Mouse (Mus musculus): ENCODE results near the gene Cdc14a.

DNA sequence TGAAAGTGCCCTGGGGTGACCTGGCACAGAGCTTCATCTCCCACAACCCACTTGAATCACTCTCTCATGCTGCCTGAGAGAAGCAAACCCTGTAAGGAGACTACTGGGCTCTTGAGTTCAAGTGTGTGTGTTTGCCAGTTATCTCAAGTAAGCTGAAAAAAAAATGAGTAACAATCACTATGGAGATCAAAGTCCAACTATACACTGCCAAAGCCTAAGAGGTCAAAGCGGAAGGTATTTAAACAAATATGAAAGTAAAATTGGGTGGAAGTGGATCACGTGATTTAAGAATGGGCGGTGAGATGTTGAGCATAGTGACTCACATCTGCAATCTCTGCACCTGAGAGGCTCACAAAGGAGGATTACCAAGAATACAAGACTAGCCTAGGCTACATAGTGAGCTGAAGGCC lies 9.4 kb downstream of the Cdc14a start:
- TF ChIP-seq CTCF (IDR thresholded peaks at IDR 0.05; ENCODE audit: extremely low read depth, insufficient read depth, low read length): no peak
- no peak for TF ChIP-seq POLR2A (IDR thresholded peaks at IDR 0.05; ENCODE audit: extremely low read depth, insufficient read depth, low read length)
